Mouse (Mus musculus) heart, embryonic 15.5 days (tissue): ENCODE measurements around the gene 4930568D16Rik. TPM values are rescaled to one million over a fixed set of nuclear protein-coding genes. Genes with fewer than 3 reads are reported as not detected.

Experiments used
- ATAC-seq: fragments of 200-750 bp; cut with Nextera tagmentation; replicated peaks from 2 replicates; pipeline ENCODE4 v1.8.0; 2017; ENCODE audit warnings: low read depth, moderate TSS enrichment; ENCODE audit not compliant: insufficient number of reproducible peaks, insufficient read depth, low FRiP score
- H3K27ac ChIP-seq: fragments of 300-500 bp; sonication (generic); 2 replicates; pipeline ENCODE4 v1.5.1; 2015; ENCODE audit warnings: mild to moderate bottlenecking, inconsistent platforms
- H3K27me3 ChIP-seq: fragments of 300-500 bp; sonication (generic); 2 replicates; pipeline ENCODE4 v1.6.1; 2015; ENCODE audit warnings: inconsistent platforms
- H3K36me3 ChIP-seq: fragments of 300-500 bp; sonication (generic); 2 replicates; pipeline ENCODE4 v1.6.1; 2015; ENCODE audit warnings: mild to moderate bottlenecking, inconsistent platforms
- H3K4me1 ChIP-seq: fragments of 300-500 bp; sonication (generic); replicated peaks from 2 replicates; pipeline ENCODE4 v1.6.1; 2015; ENCODE audit warnings: inconsistent platforms
- H3K4me2 ChIP-seq: fragments of 300-500 bp; sonication (generic); 2 replicates; pipeline ENCODE4 v1.6.1; 2015; ENCODE audit warnings: inconsistent platforms, mild to moderate bottlenecking, moderate library complexity
- H3K4me3 ChIP-seq: fragments of 300-500 bp; sonication (generic); 2 replicates; pipeline ENCODE4 v1.5.1; 2015; ENCODE audit warnings: mild to moderate bottlenecking, inconsistent platforms
- H3K9ac ChIP-seq: fragments of 300-500 bp; sonication (generic); 2 replicates; pipeline ENCODE4 v1.6.1; 2015; ENCODE audit warnings: mild to moderate bottlenecking, inconsistent platforms
- H3K9me3 ChIP-seq: fragments of 300-500 bp; sonication (generic); replicated peaks from 2 replicates; pipeline ENCODE4 v1.6.1; 2016; ENCODE audit warnings: inconsistent platforms
- WGBS: fragments of 180-500 bp; shearing (Covaris S2); methylation state at CpG from one replicate; pipeline ENCODE4 v1.1.7; 2015; ENCODE audit warnings: mixed read lengths; 5-methylcytosine and 5-hydroxymethylcytosine counted together
- polyA plus RNA-seq: library from polyadenylated mRNA; unstranded; fragments of >200 nt; fragmentation: Nextera tagmentation; extraction: Ambion mirVana; gene quantifications from 2 replicates; pipeline ENCODE4 v1.2.1, GENCODE M21; 2015

Gene 4930568D16Rik
- polyA plus RNA-seq, 1 experiment from 2014 or later: not detected

DNA sequence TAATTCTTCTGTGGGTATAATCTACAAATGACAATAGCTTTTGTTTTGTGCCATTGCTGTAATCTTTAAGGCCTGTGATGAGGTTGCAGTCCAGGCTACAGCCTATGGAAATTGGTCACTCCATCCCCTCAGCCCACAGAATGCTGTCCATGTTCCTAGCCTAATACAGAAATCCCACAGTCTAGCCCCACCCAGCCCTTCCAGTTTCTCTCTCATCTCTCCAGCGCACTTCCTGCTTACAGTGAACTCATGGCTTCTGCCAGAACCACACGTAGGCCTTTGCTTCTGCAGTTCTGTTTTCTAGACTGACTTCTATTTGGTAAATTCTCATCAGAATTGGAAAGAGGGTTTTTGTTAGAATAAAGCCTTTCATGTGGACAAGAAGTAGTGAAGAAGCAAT is 21.5 kb downstream of the 4930568D16Rik start:
- WGBS: 57% methylated on average over 2 of the region's 2 CpGs
- Histone ChIP-seq H3K4me3 (no peak overlapping the region), H3K27me3 (no peaks in the 10 kb centered on the region), H3K4me1 (no peaks in the 10 kb centered on the region), H3K36me3 (no peaks in the 10 kb centered on the region), H3K9me3 (no peaks in the 10 kb centered on the region), H3K9ac (no peak overlapping the region), H3K27ac (no peak overlapping the region), H3K4me2 (no peak overlapping the region)
- ATAC-seq: no peak

GRCm38 (mm10) chr2:35342605-35343004 is 24.9 kb downstream of the 4930568D16Rik start:
- 60% methylated on average over 3 of the region's 3 CpGs for WGBS
- no peak overlapping the region for H3K4me3 ChIP-seq
- H3K36me3 ChIP-seq: no peaks in the 10 kb centered on the region
- no peak overlapping the region for H3K9ac ChIP-seq
- no peak overlapping the region for H3K27ac ChIP-seq
- H3K27me3 ChIP-seq: no peaks in the 10 kb centered on the region
- H3K4me2 ChIP-seq: no peak overlapping the region
- no peaks in the 10 kb centered on the region for H3K4me1 ChIP-seq
- H3K9me3 ChIP-seq: no peaks in the 10 kb centered on the region
- ATAC-seq: no peak

DNA sequence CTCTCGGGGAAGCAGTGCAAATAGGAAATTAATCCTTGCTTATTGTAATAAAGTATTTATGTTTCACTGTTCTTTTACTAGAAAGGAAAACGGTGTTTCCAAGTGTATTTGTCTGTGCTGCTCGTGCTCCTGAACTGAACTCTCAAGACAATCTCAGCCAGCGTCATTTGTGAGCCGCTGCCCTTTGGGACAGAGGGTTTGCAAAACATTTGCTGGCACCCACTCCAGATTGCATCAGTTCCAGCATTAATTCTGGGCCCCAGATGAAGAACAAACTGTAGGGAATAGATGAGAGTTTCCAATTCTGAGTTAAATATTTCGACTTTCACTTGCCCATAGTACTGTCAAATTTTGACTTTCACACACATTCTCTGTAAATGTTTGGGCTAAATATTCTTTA is 28.8 kb downstream of the 4930568D16Rik start:
- Histone ChIP-seq H3K9ac (no peak overlapping the region), H3K27ac (0 out of 2 replicates have a peak overlapping the region, but pooled peaks have one; percentile 26), H3K27me3 (no peaks in the 10 kb centered on the region), H3K4me3 (no peak overlapping the region), H3K36me3 (no peaks in the 10 kb centered on the region), H3K9me3 (no peaks in the 10 kb centered on the region), H3K4me1 (peaks cover 17% of the 10 kb centered on the region), H3K4me2 (no peak overlapping the region)
- ATAC-seq: no peak
- WGBS: 62% methylated on average over 6 of the region's 6 CpGs

GRCm38 (mm10) chr2:35338036-35338435 is 29.5 kb downstream of the 4930568D16Rik start:
- no peaks in the 10 kb centered on the region for H3K9me3 ChIP-seq
- ATAC-seq: no peak
- H3K4me3 ChIP-seq: no peak overlapping the region
- H3K4me1 ChIP-seq: peaks cover 17% of the 10 kb centered on the region
- no peak overlapping the region for H3K9ac ChIP-seq
- no peaks in the 10 kb centered on the region for H3K36me3 ChIP-seq
- no peak overlapping the region for H3K4me2 ChIP-seq
- WGBS: 76% methylated on average over 1 of the region's 1 CpGs
- H3K27me3 ChIP-seq: no peaks in the 10 kb centered on the region
- no peak overlapping the region for H3K27ac ChIP-seq

DNA sequence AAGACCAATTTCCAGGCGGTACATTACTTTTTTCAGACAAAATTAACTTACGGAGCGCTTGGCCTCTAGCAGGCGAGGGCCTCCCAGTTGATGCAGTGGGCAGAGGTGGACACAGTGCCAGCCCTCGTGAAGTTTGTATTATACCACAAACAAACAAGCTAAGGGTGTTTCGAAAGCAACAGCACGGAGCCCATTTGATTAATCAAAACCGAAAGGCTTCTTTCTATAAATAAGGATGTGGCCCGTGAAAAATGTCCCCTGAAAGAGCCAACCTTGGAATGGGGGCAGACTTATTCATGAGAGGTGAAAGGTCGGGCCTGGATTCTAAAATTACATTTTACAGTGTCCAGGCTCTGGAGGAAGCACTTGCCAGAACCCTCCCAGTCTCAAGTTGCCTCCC is 30.1 kb downstream of the 4930568D16Rik start:
- H3K9me3 ChIP-seq: no peaks in the 10 kb centered on the region
- peaks cover 17% of the 10 kb centered on the region for H3K4me1 ChIP-seq
- H3K27ac ChIP-seq: peak overlapping the region; percentile 89
- peak overlapping the region; percentile 49; the same call in 1 of the 2 replicates for H3K9ac ChIP-seq
- H3K27me3 ChIP-seq: no peaks in the 10 kb centered on the region
- 49% methylated on average over 10 of the region's 10 CpGs for WGBS
- H3K4me2 ChIP-seq: peak overlapping the region; percentile 94
- no peaks in the 10 kb centered on the region for H3K36me3 ChIP-seq
- no peak for ATAC-seq
- peak overlapping the region; percentile 80 for H3K4me3 ChIP-seq

DNA sequence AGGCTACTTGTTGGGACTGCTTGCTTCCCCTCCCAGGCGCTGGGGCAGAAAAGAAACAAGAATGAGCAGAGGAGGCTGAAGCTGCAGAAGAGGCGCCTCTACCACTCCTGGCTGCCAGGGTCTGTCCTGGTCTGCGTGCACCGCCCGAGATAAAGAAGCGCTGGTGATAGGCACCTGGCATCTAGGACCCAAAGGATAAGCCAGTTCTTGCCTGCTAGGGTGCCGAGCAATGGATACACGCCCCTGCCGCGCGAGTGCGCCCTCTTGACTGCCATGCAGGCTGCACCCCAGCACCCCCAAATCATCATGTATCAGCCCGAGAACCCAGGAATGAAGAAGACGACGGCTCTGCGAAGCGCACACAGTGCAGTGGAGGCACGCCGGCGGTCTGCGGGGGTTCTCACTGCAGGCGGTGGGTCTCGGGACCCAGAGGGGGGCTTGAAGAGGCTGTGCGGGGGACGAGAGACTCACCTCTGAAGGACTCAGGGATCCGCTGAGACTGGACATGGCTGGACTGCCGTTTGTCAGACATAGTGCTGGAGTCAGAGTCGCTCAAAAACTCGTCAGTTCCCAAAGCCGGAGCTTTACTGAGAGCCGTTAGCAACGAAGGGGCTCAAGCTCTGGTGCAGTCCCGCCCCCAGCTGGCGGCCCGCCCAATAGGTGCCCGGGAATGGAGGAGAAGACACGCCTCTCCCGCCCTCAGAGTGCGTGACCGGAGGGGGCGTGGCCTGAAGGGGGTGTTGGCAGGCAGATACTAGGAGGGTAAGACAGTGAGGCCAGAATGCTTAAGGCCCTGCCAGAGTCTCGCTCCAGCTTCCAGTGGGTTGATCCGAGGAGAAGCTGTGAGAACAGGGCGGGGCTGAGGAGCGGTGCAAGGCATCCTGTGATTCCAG is 30.9 kb downstream of the 4930568D16Rik start, which contains the start of gene Stom:
Stom (minus strand) TSS at position 589 of the 893 bp plus-strand sequence.
- H3K36me3 ChIP-seq: no peaks in the 10 kb centered on the region
- WGBS: under 1% methylated on average over 45 of the region's 45 CpGs

DNA sequence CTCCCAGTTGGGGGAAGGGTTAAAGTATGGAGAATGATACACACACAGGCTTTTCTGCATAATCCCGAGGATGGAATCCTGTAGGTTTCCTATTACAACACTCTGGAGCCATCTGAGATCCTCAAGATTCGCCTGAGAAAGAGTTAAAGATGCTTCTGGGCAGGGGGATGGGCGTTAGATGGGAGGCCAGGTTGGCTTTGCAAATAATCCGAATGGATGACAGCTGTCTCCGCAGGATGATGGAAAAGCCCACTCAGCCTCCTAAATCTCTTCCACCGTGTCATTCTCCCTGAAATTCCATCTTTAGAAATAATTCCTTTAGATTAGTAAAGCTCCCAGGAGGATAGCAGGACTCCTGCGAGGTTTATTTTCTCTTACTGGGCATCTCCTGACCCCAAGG is 31.9 kb downstream of the 4930568D16Rik start:
- ATAC-seq: no peak
- no peaks in the 10 kb centered on the region for H3K27me3 ChIP-seq
- H3K27ac ChIP-seq: no peak overlapping the region
- H3K36me3 ChIP-seq: no peaks in the 10 kb centered on the region
- peaks cover 17% of the 10 kb centered on the region for H3K4me1 ChIP-seq
- peak overlapping the region; percentile 80 for H3K4me3 ChIP-seq
- H3K9me3 ChIP-seq: no peaks in the 10 kb centered on the region
- peak overlapping the region; percentile 94 for H3K4me2 ChIP-seq
- WGBS: 22% methylated on average over 7 of the region's 7 CpGs
- H3K9ac ChIP-seq: peak overlapping the region; percentile 76

More for the DNA sequence above, 30.9 kb downstream of the 4930568D16Rik start, which contains the start of gene Stom:
- Histone ChIP-seq H3K4me3 (peak within 1 kb of the TSS; percentile 80), H3K9ac (peak within 1 kb of the TSS; percentile 76), H3K4me2 (peak within 1 kb of the TSS; percentile 94), H3K27ac (peak within 1 kb of the TSS; percentile 89), H3K4me1 (peaks cover 17% of the 10 kb centered on the region), H3K27me3 (no peaks in the 10 kb centered on the region), H3K9me3 (no peaks in the 10 kb centered on the region)
- ATAC-seq: peak; percentile 99

GRCm38 (mm10) chr2:35333670-35334069 is 33.9 kb downstream of the 4930568D16Rik start:
- Histone ChIP-seq H3K4me1 (peaks cover 17% of the 10 kb centered on the region), H3K9ac (no peak overlapping the region), H3K27ac (no peak overlapping the region), H3K36me3 (no peaks in the 10 kb centered on the region), H3K4me3 (no peak overlapping the region), H3K27me3 (no peaks in the 10 kb centered on the region), H3K9me3 (no peaks in the 10 kb centered on the region), H3K4me2 (no peak overlapping the region)
- no peak for ATAC-seq

DNA sequence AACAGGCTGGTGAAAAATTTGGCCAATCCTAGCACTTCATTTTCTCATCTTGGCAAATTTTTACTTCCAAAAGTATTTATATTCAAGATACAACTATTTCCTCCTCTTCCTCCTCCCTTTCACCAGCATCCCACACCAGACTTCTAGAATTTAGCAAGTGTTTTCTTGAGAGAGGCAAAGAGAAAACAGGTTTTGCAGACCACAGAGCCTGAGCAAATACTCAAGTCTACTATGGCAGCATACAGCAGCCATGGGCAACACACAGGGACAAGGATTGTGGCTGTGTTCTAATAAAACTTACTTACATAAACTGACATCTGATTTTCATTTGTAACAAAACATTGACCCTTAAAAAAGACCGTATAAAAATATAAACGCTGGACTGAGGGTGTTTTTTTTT is 36.3 kb downstream of the 4930568D16Rik start:
- H3K36me3 ChIP-seq: no peaks in the 10 kb centered on the region
- no peak overlapping the region for H3K9ac ChIP-seq
- H3K4me1 ChIP-seq: peaks cover 15% of the 10 kb centered on the region
- no peak for ATAC-seq
- 69% methylated on average over 2 of the region's 2 CpGs for WGBS
- no peak overlapping the region for H3K4me3 ChIP-seq
- no peaks in the 10 kb centered on the region for H3K27me3 ChIP-seq
- H3K9me3 ChIP-seq: no peaks in the 10 kb centered on the region
- no peak overlapping the region for H3K27ac ChIP-seq
- H3K4me2 ChIP-seq: no peak overlapping the region

- H3K4me2 ChIP-seq: no peak overlapping the region
- no peaks in the 10 kb centered on the region for H3K36me3 ChIP-seq
- no peak for ATAC-seq
- H3K4me3 ChIP-seq: no peak overlapping the region
- no peaks in the 10 kb centered on the region for H3K27me3 ChIP-seq
- H3K9me3 ChIP-seq: no peaks in the 10 kb centered on the region
- no peak overlapping the region for H3K27ac ChIP-seq
- H3K9ac ChIP-seq: no peak overlapping the region
- peaks cover 7% of the 10 kb centered on the region; the same call in 1 of the 2 replicates for H3K4me1 ChIP-seq
- 74% methylated on average over 2 of the region's 2 CpGs for WGBS
Observed at GRCm38 (mm10) chr2:35329061-35329460, 38.5 kb downstream of the 4930568D16Rik start.

DNA sequence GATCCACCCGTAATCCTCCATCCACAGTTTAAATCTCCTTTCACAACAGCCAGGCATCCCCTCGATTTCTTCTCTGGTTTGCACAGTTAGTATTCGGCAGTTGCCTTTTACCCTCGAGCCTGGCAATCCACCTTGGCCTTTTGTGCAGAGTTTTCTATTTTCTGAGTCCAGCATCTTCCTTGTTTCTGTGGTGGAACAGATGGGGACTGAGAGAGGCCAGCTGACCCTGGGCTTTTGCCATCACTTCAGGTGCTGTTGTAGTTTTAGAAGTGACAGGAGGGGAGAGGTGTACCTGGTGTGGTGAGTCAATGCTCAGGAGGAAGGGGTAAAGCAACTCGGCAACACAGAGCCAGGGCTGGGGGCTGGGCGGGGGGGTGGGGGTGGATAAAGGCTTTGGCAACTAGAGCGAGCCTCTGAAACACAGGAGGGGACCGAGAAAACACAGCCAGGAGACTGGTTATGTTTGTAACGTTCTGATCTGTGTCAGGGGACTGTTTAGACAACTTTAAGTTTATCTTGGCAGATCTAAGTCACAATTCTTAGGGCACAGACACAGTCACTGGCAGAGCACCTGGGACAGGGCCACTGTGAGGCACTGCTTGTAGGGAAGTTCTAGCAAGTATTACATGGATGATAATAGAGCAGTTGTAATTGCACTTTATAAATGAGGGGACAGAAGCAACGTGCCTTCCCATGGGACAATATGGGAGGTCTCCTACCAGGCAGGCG is 39.3 kb downstream of the 4930568D16Rik start:
- Histone ChIP-seq H3K36me3 (no peaks in the 10 kb centered on the region), H3K27ac (no peak overlapping the region), H3K27me3 (no peaks in the 10 kb centered on the region), H3K9ac (no peak overlapping the region), H3K9me3 (no peaks in the 10 kb centered on the region), H3K4me1 (peaks cover 15% of the 10 kb centered on the region), H3K4me2 (no peak overlapping the region), H3K4me3 (no peak overlapping the region)
- no peak for ATAC-seq
- WGBS: 50% methylated on average over 11 of the region's 11 CpGs
